Mouse (Mus musculus) forebrain, embryonic 15.5 days (tissue): ENCODE measurements at regions not wholly inside any gene's neighbourhood (a gene's known extent, or its start where the extent isn't known, plus 50 kb on each side); places are given as distances from the start of the nearest gene placed in this dataset.
A peak's percentile ranks its signal among the peaks of the same experiment; 100 is the strongest.

ENCODE experiments used
- ATAC-seq: fragments of 200-750 bp; cut with Nextera tagmentation; replicated peaks from 2 replicates; pipeline ENCODE4 v1.8.0; 2017; ENCODE audit warnings: mild to moderate bottlenecking, moderate TSS enrichment, moderate library complexity
- H3K27ac ChIP-seq: fragments of 300-500 bp; sonication (generic); replicated peaks from 2 replicates; pipeline ENCODE4 v1.5.1; 2015; ENCODE audit warnings: mild to moderate bottlenecking, inconsistent platforms
- H3K27me3 ChIP-seq: fragments of 300-500 bp; sonication (generic); 2 replicates; pipeline ENCODE4 v1.6.1; 2015; ENCODE audit warnings: inconsistent platforms
- H3K36me3 ChIP-seq: fragments of 300-500 bp; sonication (generic); 2 replicates; pipeline ENCODE4 v1.6.1; 2015; ENCODE audit warnings: mild to moderate bottlenecking, inconsistent platforms
- H3K4me1 ChIP-seq: fragments of 300-500 bp; sonication (generic); 2 replicates; pipeline ENCODE4 v1.6.1; 2015; ENCODE audit warnings: inconsistent platforms
- H3K4me2 ChIP-seq: fragments of 300-500 bp; sonication (generic); replicated peaks from 2 replicates; pipeline ENCODE4 v1.6.1; 2015; ENCODE audit warnings: mild to moderate bottlenecking, inconsistent platforms
- H3K4me3 ChIP-seq: fragments of 300-500 bp; sonication (generic); 2 replicates; pipeline ENCODE4 v1.5.1; 2015; ENCODE audit warnings: mild to moderate bottlenecking, inconsistent platforms
- H3K9ac ChIP-seq: fragments of 300-500 bp; sonication (generic); replicated peaks from 2 replicates; pipeline ENCODE4 v1.6.1; 2015; ENCODE audit warnings: mild to moderate bottlenecking, inconsistent platforms
- H3K9me3 ChIP-seq: fragments of 300-500 bp; sonication (generic); 2 replicates; pipeline ENCODE4 v1.6.1; 2016; ENCODE audit warnings: inconsistent platforms
- WGBS: fragments of 180-500 bp; shearing (Covaris S2); methylation state at CpG from one replicate; pipeline ENCODE4 v1.1.7; 2015; ENCODE audit warnings: mixed read lengths; 5-methylcytosine and 5-hydroxymethylcytosine counted together

DNA sequence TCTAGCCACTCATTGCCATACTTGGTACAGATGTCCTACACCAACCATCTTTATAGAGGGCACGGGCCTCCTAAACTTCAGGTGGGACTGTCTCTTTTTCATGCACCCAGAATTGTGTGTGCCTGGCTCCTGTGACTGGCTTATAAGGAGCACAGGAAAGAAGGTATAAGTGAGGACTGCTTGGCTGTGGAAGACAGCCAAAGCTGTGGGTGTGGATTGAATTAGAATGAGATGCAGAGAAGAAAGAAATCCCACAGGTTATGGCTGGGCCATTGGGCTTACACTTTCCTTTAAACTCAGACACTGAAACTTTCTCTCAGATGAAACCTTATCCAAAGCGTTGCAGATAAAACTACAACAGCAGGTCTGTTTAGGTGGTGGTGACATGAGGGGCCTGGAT lies 239.5 kb upstream of the Fam160b2 start:
- 83% methylated on average over 2 of the region's 2 CpGs for WGBS
- no peak overlapping the region for H3K4me3 ChIP-seq
- H3K4me1 ChIP-seq = peaks cover 8% of the 10 kb centered on the region
- ATAC-seq = no peak
- H3K4me2 ChIP-seq = no peak overlapping the region
- no peaks in the 10 kb centered on the region for H3K27me3 ChIP-seq
- no peaks in the 10 kb centered on the region for H3K9me3 ChIP-seq
- H3K9ac ChIP-seq = no peak overlapping the region
- no peaks in the 10 kb centered on the region for H3K36me3 ChIP-seq
- no peak overlapping the region for H3K27ac ChIP-seq

DNA sequence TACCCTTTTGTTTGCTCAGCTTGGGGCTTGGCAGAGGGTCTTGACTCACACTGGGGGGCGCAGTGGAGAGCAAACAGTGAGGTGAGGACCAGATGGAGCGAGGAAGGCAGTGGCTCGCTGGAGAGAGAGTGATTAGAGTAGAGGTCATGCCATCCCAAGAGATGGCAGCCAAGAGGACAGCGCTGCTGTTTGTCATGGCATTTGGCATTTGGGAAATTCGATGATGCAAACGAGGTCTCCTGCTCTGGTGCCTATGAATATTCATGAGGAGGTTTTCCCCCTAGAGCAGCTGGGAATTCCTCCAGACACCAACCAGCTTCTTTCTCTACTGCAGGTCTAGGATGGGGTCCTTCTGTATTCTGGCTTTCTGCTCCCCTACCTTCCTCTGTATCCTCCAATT lies 237.9 kb upstream of the Fam160b2 start:
- Histone ChIP-seq H3K36me3 (no peaks in the 10 kb centered on the region), H3K4me3 (no peak overlapping the region), H3K27ac (no peak overlapping the region), H3K9me3 (no peaks in the 10 kb centered on the region), H3K4me1 (peaks cover 14% of the 10 kb centered on the region), H3K9ac (no peak overlapping the region), H3K27me3 (no peaks in the 10 kb centered on the region), H3K4me2 (peak overlapping the region; percentile 17; the same call in 1 of the 2 replicates)
- ATAC-seq = peak; percentile 51; the same call in 1 of the 2 replicates
- 3% methylated on average over 6 of the region's 6 CpGs for WGBS

DNA sequence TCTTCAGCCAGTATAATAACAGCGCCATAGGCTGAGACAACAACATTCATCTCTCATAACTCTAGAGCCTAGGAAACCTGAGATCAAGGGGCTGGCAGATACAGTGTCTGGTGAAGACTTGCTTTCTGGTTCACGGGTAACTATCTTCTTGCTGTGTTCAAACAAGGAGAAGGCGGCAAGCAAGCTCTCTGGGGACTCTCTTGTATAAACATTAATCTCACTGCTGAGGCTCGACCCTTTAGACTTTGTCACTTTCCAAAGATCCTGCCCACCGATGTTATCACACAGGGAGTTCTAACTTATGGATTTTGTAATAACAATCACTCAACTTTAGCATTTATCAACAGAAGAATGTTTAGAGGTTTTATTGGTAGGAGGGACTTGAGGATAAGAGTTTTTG lies 233.6 kb upstream of the Fam160b2 start:
- Histone ChIP-seq H3K36me3 (no peaks in the 10 kb centered on the region), H3K4me2 (no peak overlapping the region), H3K27me3 (no peaks in the 10 kb centered on the region), H3K27ac (peak overlapping the region; percentile 81), H3K9me3 (no peaks in the 10 kb centered on the region), H3K9ac (no peak overlapping the region), H3K4me1 (peaks cover 15% of the 10 kb centered on the region), H3K4me3 (no peak overlapping the region)
- WGBS = 73% methylated on average over 5 of the region's 5 CpGs
- no peak; the same call in 1 of the 2 replicates for ATAC-seq

DNA sequence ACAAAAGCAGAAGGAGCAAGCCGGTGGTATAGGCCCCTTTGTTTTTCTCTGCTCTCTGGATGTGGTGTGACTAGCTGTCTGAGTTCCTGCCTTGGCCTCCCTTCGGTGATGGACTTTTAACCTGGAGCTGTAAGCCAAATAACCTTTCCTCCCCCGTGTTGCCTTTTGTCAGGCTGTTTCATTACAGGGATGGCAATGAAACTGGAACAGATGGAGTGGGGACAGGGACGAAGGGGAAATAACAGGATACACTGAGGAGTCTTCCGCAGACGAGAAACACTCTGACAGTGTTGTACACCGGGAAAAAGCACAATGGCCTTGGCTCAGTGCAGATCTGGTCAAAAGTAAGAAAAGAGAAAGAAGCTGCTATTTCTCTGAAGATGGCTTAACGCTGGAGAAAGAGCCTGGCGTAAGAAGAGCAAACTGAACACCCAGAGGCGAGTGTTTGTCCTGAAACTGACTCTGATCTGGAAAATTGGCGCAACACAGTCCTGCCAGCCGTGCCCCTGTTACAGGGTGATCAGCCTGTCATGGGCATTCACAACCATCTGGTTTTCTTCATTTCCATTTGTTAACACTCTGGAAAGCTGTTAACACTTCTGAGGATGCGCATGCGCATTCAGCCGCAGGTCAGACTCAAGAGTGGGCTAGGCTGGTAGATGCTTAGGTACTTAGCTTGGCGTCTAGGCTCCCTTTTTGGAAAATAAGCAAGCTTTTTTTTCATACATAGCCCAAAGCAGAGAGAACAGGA lies 233.0 kb upstream of the Fam160b2 start:
- no peaks in the 10 kb centered on the region for H3K36me3 ChIP-seq
- H3K9me3 ChIP-seq = no peaks in the 10 kb centered on the region
- WGBS = 62% methylated on average over 16 of the region's 16 CpGs
- peak overlapping the region; percentile 81 for H3K27ac ChIP-seq
- peaks cover 12% of the 10 kb centered on the region for H3K4me1 ChIP-seq
- peak overlapping the region; percentile 11; the same call in 1 of the 2 replicates for H3K4me2 ChIP-seq
- H3K9ac ChIP-seq = no peak overlapping the region
- H3K27me3 ChIP-seq = no peaks in the 10 kb centered on the region
- H3K4me3 ChIP-seq = no peak overlapping the region
- peak; percentile 86 for ATAC-seq

DNA sequence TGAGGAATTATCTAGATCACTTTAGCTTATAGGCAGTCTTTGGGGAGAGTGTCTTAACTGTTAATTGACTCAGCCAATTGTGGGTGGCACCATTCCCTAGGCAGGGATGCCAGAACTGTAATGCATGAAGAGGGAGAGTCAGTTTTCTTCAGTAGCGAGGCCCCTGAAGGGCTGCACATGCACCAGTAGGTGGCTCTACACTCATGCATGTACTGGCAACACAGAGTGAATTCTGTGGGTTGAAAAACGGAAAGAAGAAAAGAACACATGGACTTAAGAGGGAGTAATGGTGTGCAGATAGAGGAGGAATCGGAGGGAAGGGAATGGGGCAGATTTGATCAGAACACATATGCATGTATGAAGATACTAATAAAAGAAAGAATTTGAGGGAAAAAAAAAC lies 232.4 kb upstream of the Fam160b2 start:
- peaks cover 7% of the 10 kb centered on the region; the same call in 1 of the 2 replicates for H3K4me1 ChIP-seq
- no peak overlapping the region for H3K9ac ChIP-seq
- 55% methylated on average over 3 of the region's 3 CpGs for WGBS
- no peaks in the 10 kb centered on the region for H3K9me3 ChIP-seq
- no peaks in the 10 kb centered on the region for H3K27me3 ChIP-seq
- no peak overlapping the region for H3K4me3 ChIP-seq
- no peaks in the 10 kb centered on the region for H3K36me3 ChIP-seq
- H3K27ac ChIP-seq = peak overlapping the region; percentile 81
- ATAC-seq = no peak; the same call in 1 of the 2 replicates
- H3K4me2 ChIP-seq = no peak overlapping the region
